Mouse (Mus musculus): ENCODE measurements around the gene Ern2. TPM values are rescaled to one million over a fixed set of nuclear protein-coding genes. Genes with fewer than 3 reads are reported as not detected.

Ern2 gene
- polyA plus RNA-seq (2012; rRNA removed): 2.0 and 2.2 TPM in 2 replicates

GRCm38 (mm10) chr7:122186043-122186442 is at the start of gene Ern2:
Ern2 (minus strand) TSS chr7:122186207.

GRCm38 (mm10) chr7:122219315-122219801 is 33.4 kb upstream of the Ern2 start, which contains the start of gene Chp2:
Chp2 (plus strand) TSS chr7:122219496.

GRCm38 (mm10) chr7:122158915-122159902 is 26.8 kb downstream of the Ern2 start, which contains the start of gene Plk1:
Plk1 (plus strand) TSS chr7:122159439.

GRCm38 (mm10) chr7:122132497-122133337 is 53.3 kb downstream of the Ern2 start, which contains the start of the genes Palb2 and Dctn5:
Palb2 (minus strand) TSS chr7:122132985.
Dctn5 (plus strand) TSS chr7:122133041.

Other genes starting within 250 kb of the Ern2 start
- 17.3 and 18.9 TPM in 2 replicates for gene Cog7, start 204.5 kb downstream of the Ern2 start, polyA plus RNA-seq (2012; rRNA removed)
- 77.5 and 85.0 TPM in 2 replicates for gene Gga2, start 165.0 kb downstream of the Ern2 start, polyA plus RNA-seq (2012; rRNA removed)
- gene Ubfd1, start 119.0 kb downstream of the Ern2 start, polyA plus RNA-seq (2012; rRNA removed): 81.3 and 83.3 TPM in 2 replicates
- gene Ears2, start 118.9 kb downstream of the Ern2 start, polyA plus RNA-seq (2012; rRNA removed): 8.4 and 8.5 TPM in 2 replicates
- 150 TPM in 2 replicates for gene Ndufab1, start 84.3 kb downstream of the Ern2 start, polyA plus RNA-seq (2012; rRNA removed)
- 2.6 and 3.8 TPM in 2 replicates for gene Palb2, start 53.2 kb downstream of the Ern2 start, polyA plus RNA-seq (2012; rRNA removed)
- 121 and 127 TPM in 2 replicates for gene Dctn5, start 53.2 kb downstream of the Ern2 start, polyA plus RNA-seq (2012; rRNA removed)
- gene Plk1, start 26.8 kb downstream of the Ern2 start, polyA plus RNA-seq (2012; rRNA removed): 11.5 and 11.7 TPM in 2 replicates
- gene Chp2, start 33.3 kb upstream of the Ern2 start, polyA plus RNA-seq (2012; rRNA removed): 1.1 and 1.2 TPM in 2 replicates
- 123 and 136 TPM in 2 replicates for gene Prkcb, start 102.5 kb upstream of the Ern2 start, polyA plus RNA-seq (2012; rRNA removed)

All from central nervous system, embryonic 18 days (tissue).